Mouse (Mus musculus) MEL (cell line): ENCODE measurements around the gene Krtap14. TPM values are rescaled to one million over a fixed set of nuclear protein-coding genes. Genes with fewer than 3 reads are reported as not detected.

ENCODE experiments used
- DNase-seq: peaks from one replicate; pipeline ENCODE4 v3.0.0; 2011; ENCODE audit warnings: low read depth, low spot score
- H3K27ac ChIP-seq: 2 replicates; pipeline ENCODE4 v1.5.1; 2012; ENCODE audit warnings: low read depth, mild to moderate bottlenecking, control low read depth, low read length, moderate library complexity; ENCODE audit not compliant: control insufficient read depth
- H3K27me3 ChIP-seq, 2 experiments: fragments of 150-350 bp in 1 of 2; sonication (generic) in 1 of 2; 2 replicates each; pipeline ENCODE4 v1.6.1; 2012; ENCODE audit warnings: low read length in 2 of 2, mild to moderate bottlenecking in 2 of 2, improper control_type of control experiment in 1 of 2, moderate library complexity in 1 of 2; ENCODE audit not compliant: insufficient read depth in 2 of 2, control insufficient read depth in 1 of 2
- H3K36me3 ChIP-seq, 2 experiments: 2 replicates each; pipeline ENCODE4 v1.6.1; 2012 to 2014; ENCODE audit warnings: low read length in 2 of 2, improper control_type of control experiment in 1 of 2, inconsistent platforms in 1 of 2, mild to moderate bottlenecking in 1 of 2; ENCODE audit not compliant: insufficient read depth in 2 of 2, control insufficient read depth in 1 of 2
- H3K4me1 ChIP-seq, 2 experiments: fragments of 150-350 bp in 1 of 2; sonication (generic) in 1 of 2; 2 replicates each; pipeline ENCODE4 v1.6.1; 2012; ENCODE audit warnings: low read length in 2 of 2, improper control_type of control experiment in 1 of 2, mild to moderate bottlenecking in 1 of 2; ENCODE audit not compliant: insufficient read depth in 2 of 2, control insufficient read depth in 1 of 2
- H3K4me3 ChIP-seq, 2 experiments: fragments of 150-350 bp in 1 of 2; sonication (generic) in 1 of 2; 2 replicates each; pipeline ENCODE4 v1.5.1; 2012; ENCODE audit warnings: low read depth in 2 of 2, low read length in 2 of 2, mild to moderate bottlenecking in 2 of 2, moderate library complexity in 2 of 2, control low read depth in 1 of 2, improper control_type of control experiment in 1 of 2; ENCODE audit not compliant: control insufficient read depth in 1 of 2, insufficient read depth in 1 of 2
- H3K79me2 ChIP-seq: 2 replicates; pipeline ENCODE4 v1.6.1; 2012; ENCODE audit warnings: mild to moderate bottlenecking, low read length, moderate library complexity; ENCODE audit not compliant: control insufficient read depth, poor library complexity, insufficient read depth
- H3K9ac ChIP-seq: 2 replicates; pipeline ENCODE4 v1.6.1; 2012; ENCODE audit warnings: low read depth, mild to moderate bottlenecking, control low read depth, low read length, moderate library complexity; ENCODE audit not compliant: control insufficient read depth, poor library complexity, severe bottlenecking
- H3K9me3 ChIP-seq: fragments of 150-350 bp; sonication (generic); replicated peaks from 2 replicates; pipeline ENCODE4 v1.6.1; 2012; ENCODE audit warnings: mild to moderate bottlenecking, low read length, improper control_type of control experiment, moderate library complexity; ENCODE audit not compliant: insufficient read depth
- BHLHE40 ChIP-seq: IDR thresholded peaks from 2 replicates; pipeline ENCODE4 v1.6.1; 2012; ENCODE audit warnings: low read depth, mild to moderate bottlenecking, inconsistent platforms, low read length, improper control_type of control experiment, borderline replicate concordance
- E2F4 ChIP-seq: IDR thresholded peaks from 2 replicates; pipeline ENCODE4 v1.6.1; 2011; ENCODE audit warnings: low read depth, low read length, improper control_type of control experiment, borderline replicate concordance
- ETS1 ChIP-seq: IDR thresholded peaks from 2 replicates; pipeline ENCODE4 v1.6.1; 2012; ENCODE audit warnings: low read depth, mild to moderate bottlenecking, inconsistent platforms, low read length, improper control_type of control experiment, moderate library complexity
- GABPA ChIP-seq: IDR thresholded peaks from 2 replicates; pipeline ENCODE4 v1.6.1; 2012; ENCODE audit warnings: low read depth, mild to moderate bottlenecking, inconsistent platforms, low read length, improper control_type of control experiment, moderate library complexity
- GATA1 ChIP-seq: IDR thresholded peaks from 2 replicates; pipeline ENCODE4 v1.6.1; 2011; ENCODE audit warnings: low read depth, low read length, improper control_type of control experiment
- KAT2A ChIP-seq: conservative IDR thresholded peaks from 2 replicates; pipeline ENCODE4 v1.6.1; 2012; ENCODE audit warnings: low read depth, low read length, improper control_type of control experiment, inconsistent platforms
- MAFK ChIP-seq: IDR thresholded peaks from 2 replicates; pipeline ENCODE4 v1.6.1; 2011; ENCODE audit warnings: low read depth, mild to moderate bottlenecking, low read length, improper control_type of control experiment, borderline replicate concordance
- MAX ChIP-seq: IDR thresholded peaks from 2 replicates; pipeline ENCODE4 v1.6.1; 2011; ENCODE audit warnings: low read length, improper control_type of control experiment
- MAZ ChIP-seq: IDR thresholded peaks from 2 replicates; pipeline ENCODE4 v1.6.1; 2012; ENCODE audit warnings: low read depth, mild to moderate bottlenecking, inconsistent platforms, low read length, improper control_type of control experiment
- MEF2A ChIP-seq: IDR thresholded peaks from 2 replicates; pipeline ENCODE4 v1.6.1; 2014; ENCODE audit warnings: low read depth, mild to moderate bottlenecking, inconsistent platforms, low read length, improper control_type of control experiment; ENCODE audit not compliant: poor library complexity, insufficient replicate concordance, severe bottlenecking; ENCODE audit errors: extremely low read depth
- MXI1 ChIP-seq: IDR thresholded peaks from 2 replicates; pipeline ENCODE4 v1.6.1; 2011; ENCODE audit warnings: mild to moderate bottlenecking, low read depth, low read length, improper control_type of control experiment
- MYC ChIP-seq: IDR thresholded peaks from 2 replicates; pipeline ENCODE4 v1.6.1; 2011; ENCODE audit warnings: low read depth, mild to moderate bottlenecking, low read length, improper control_type of control experiment, moderate library complexity
- NRF1 ChIP-seq: IDR thresholded peaks from 2 replicates; pipeline ENCODE4 v1.6.1; 2014; ENCODE audit warnings: low read depth, mild to moderate bottlenecking, inconsistent platforms, low read length, improper control_type of control experiment, moderate library complexity; ENCODE audit not compliant: poor library complexity, insufficient read depth, severe bottlenecking
- POLR2A ChIP-seq, 2 experiments: IDR thresholded peaks; 2 replicates each; pipeline ENCODE4 v1.6.1; 2011 to 2012; ENCODE audit warnings: low read length in 2 of 2, mild to moderate bottlenecking in 2 of 2, control low read depth in 1 of 2, improper control_type of control experiment in 1 of 2, low read depth in 1 of 2, moderate library complexity in 1 of 2; ENCODE audit not compliant: control insufficient read depth in 1 of 2, insufficient read depth in 1 of 2, poor library complexity in 1 of 2
- POLR2AphosphoS2 ChIP-seq: IDR thresholded peaks from 2 replicates; pipeline ENCODE4 v1.6.1; 2011; ENCODE audit warnings: low read length, improper control_type of control experiment
- RCOR1 ChIP-seq: IDR thresholded peaks from 2 replicates; pipeline ENCODE4 v1.6.1; 2012; ENCODE audit warnings: low read depth, mild to moderate bottlenecking, inconsistent platforms, low read length, improper control_type of control experiment
- SIN3A ChIP-seq: IDR thresholded peaks from 2 replicates; pipeline ENCODE4 v1.6.1; 2012; ENCODE audit warnings: low read length, improper control_type of control experiment, inconsistent platforms
- SMC3 ChIP-seq: IDR thresholded peaks from 2 replicates; pipeline ENCODE4 v1.6.1; 2011; ENCODE audit warnings: low read depth, low read length, improper control_type of control experiment
- TAL1 ChIP-seq: IDR thresholded peaks from 2 replicates; pipeline ENCODE4 v1.6.1; 2012; ENCODE audit warnings: mild to moderate bottlenecking, inconsistent platforms, low read length, moderate library complexity, mixed read lengths
- USF1 ChIP-seq: IDR thresholded peaks from 2 replicates; pipeline ENCODE4 v1.6.1; 2014; ENCODE audit warnings: low read depth, mild to moderate bottlenecking, inconsistent platforms, low read length, improper control_type of control experiment, moderate library complexity
- ZC3H11A ChIP-seq: IDR thresholded peaks from 2 replicates; pipeline ENCODE4 v1.6.1; 2012; ENCODE audit warnings: low read depth, mild to moderate bottlenecking, inconsistent platforms, low read length, improper control_type of control experiment
- ZKSCAN1 ChIP-seq: IDR thresholded peaks from 2 replicates; pipeline ENCODE4 v1.6.1; 2012; ENCODE audit warnings: low read depth, mild to moderate bottlenecking, inconsistent platforms, low read length, improper control_type of control experiment, moderate library complexity
- ZMIZ1 ChIP-seq: IDR thresholded peaks from 2 replicates; pipeline ENCODE4 v1.6.1; 2012; ENCODE audit warnings: low read depth, mild to moderate bottlenecking, inconsistent platforms, low read length, improper control_type of control experiment, moderate library complexity
- polyA plus RNA-seq, 2 experiments: library from polyadenylated mRNA; stranded (reverse) in 1 of 2; unstranded in 1 of 2; fragments of >175 nt in 1 of 2; fragments of >200 nt in 1 of 2; gene quantifications; 2 replicates each; pipeline versions ENCODE4 v1.2.1 to v1.2.4; 2012; ENCODE audit warnings: low replicate concordance in 2 of 2, low read depth in 1 of 2; ENCODE audit not compliant: insufficient read length in 2 of 2, insufficient read depth in 1 of 2, missing spikeins in 1 of 2
- total RNA-seq: library from RNA; depleted of rRNA; stranded (reverse); fragments of 300-350 nt; gene quantifications from 2 replicates; pipeline ENCODE4 v1.2.3, GENCODE M21; 2012

Gene Krtap14
- total and polyA plus RNA-seq, 3 experiments = not detected

DNA sequence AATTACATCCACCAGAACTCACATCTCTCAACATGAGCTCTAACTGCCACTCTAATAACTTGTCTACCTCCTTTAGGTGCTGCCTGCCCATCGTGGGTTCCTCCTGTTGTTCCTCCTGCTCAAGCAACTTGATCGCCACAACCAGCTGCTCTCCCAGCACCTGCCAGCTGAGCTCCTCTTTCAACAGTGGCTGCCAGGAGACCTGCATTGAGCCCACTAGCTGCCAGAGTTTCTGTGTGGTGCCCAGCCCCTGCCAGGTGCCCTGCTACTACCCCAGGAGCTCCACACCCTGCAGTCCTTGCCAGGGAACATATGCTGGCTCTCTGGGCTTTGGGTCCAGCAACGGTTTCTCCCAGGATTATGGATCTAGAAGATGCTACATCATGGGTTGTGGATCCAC, 5.9 kb downstream of the Krtap14 start, which contains the start of gene Krtap15:
TSS of gene Krtap15 (plus strand) at position 150 of the 400 bp plus-strand sequence.
- Histone ChIP-seq H3K27me3 (no peaks in the 10 kb centered on the region), H3K4me3 (no peak within 1 kb of the TSS), H3K9ac (no peak within 1 kb of the TSS), H3K9me3 (no peaks in the 10 kb centered on the region), H3K4me1 (no peaks in the 10 kb centered on the region), H3K27ac (no peak within 1 kb of the TSS), H3K36me3 (no peaks in the 10 kb centered on the region), H3K79me2 (no peaks in the 10 kb centered on the region)
- TF ChIP-seq MAFK (no peak), MAZ (no peak), POLR2AphosphoS2 (no peak), BHLHE40 (no peak)
- no peak for DNase-seq

DNA sequence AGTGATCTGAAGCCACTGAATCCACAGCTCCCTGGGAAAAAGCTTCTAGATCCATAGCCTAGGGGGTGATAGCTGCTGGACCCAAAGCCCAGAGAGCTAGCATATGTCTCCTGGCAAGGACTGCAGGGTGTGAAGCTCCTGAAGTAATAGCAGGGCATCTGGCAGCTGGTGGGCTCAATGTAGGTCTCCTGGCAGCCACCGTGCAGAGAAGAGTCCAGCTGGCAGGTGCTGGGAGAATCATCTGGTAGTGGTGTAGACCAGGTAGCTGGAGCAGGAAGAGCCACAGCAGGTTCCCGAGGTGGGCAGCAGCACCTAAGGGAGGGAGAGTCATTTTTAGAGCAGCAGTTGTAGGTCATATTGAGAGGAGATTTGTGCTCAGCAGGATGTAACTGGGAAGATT, 14.1 kb downstream of the Krtap14 start, which contains the start of gene Gm20741:
TSS of gene Gm20741 (minus strand) at position 394 of the 400 bp plus-strand sequence.
- DNase-seq = no peak
- no peaks in the 10 kb centered on the region for H3K4me1 ChIP-seq
- H3K36me3 ChIP-seq = no peaks in the 10 kb centered on the region
- no peak within 1 kb of the TSS for H3K4me3 ChIP-seq
- no peak for TF ChIP-seq POLR2A (IDR thresholded peaks at IDR 0.05; ENCODE audit: control insufficient read depth in 1 of 2, insufficient read depth in 1 of 2, low read depth in 1 of 2, low read length in 2 of 2, poor library complexity in 1 of 2)
- no peak for TF ChIP-seq NRF1
- TF ChIP-seq E2F4 = no peak
- no peak for TF ChIP-seq RCOR1
- TF ChIP-seq MXI1 = no peak
- no peak within 1 kb of the TSS for H3K9ac ChIP-seq
- H3K27ac ChIP-seq = no peak within 1 kb of the TSS
- no peaks in the 10 kb centered on the region for H3K9me3 ChIP-seq
- H3K27me3 ChIP-seq = no peaks in the 10 kb centered on the region
- H3K79me2 ChIP-seq = no peaks in the 10 kb centered on the region

DNA sequence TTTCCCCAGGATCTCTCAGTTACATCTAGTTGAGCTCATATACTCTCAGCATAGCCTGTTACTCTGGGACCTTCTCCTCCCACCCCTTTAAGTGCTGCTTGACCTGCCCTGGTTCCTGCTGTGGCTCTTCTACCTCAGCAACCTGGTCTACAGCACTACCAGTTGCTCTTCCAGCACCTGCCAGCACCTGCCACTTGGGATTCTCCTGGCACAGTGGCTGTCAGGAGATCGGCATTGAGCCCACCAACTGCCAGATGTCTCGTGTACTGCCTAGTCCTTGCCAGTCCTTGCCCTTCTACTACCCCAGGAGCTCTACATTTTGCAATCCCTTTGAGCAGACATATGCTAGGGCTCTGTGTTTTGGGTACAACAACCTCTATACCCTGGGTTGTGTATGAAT, 39.2 kb downstream of the Krtap14 start:
- Histone ChIP-seq H3K4me1 (no peaks in the 10 kb centered on the region), H3K9me3 (no peaks in the 10 kb centered on the region), H3K79me2 (no peaks in the 10 kb centered on the region), H3K4me3 (no peak overlapping the region), H3K36me3 (no peaks in the 10 kb centered on the region), H3K27me3 (no peaks in the 10 kb centered on the region), H3K9ac (no peak overlapping the region), H3K27ac (no peak overlapping the region)
- TF ChIP-seq MEF2A = no peak
- no peak for TF ChIP-seq SIN3A
- no peak for TF ChIP-seq MAZ
- no peak for TF ChIP-seq POLR2A (IDR thresholded peaks at IDR 0.05; ENCODE audit: control insufficient read depth in 1 of 2, insufficient read depth in 1 of 2, low read depth in 1 of 2, low read length in 2 of 2, poor library complexity in 1 of 2)
- no peak for TF ChIP-seq GATA1
- no peak for TF ChIP-seq USF1
- no peak for TF ChIP-seq KAT2A
- TF ChIP-seq SMC3 = no peak
- TF ChIP-seq ETS1 = no peak
- TF ChIP-seq ZKSCAN1 = no peak
- TF ChIP-seq E2F4 = no peak
- TF ChIP-seq GABPA = no peak
- TF ChIP-seq RCOR1 = no peak
- TF ChIP-seq ZC3H11A = no peak
- TF ChIP-seq MYC = no peak
- no peak for TF ChIP-seq ZMIZ1
- TF ChIP-seq TAL1 = no peak
- TF ChIP-seq MAX = no peak
- no peak for DNase-seq
